Mouse (Mus musculus): Measurements from ENCODE around the gene Olfr1317.

Gene Olfr1317

DNA sequence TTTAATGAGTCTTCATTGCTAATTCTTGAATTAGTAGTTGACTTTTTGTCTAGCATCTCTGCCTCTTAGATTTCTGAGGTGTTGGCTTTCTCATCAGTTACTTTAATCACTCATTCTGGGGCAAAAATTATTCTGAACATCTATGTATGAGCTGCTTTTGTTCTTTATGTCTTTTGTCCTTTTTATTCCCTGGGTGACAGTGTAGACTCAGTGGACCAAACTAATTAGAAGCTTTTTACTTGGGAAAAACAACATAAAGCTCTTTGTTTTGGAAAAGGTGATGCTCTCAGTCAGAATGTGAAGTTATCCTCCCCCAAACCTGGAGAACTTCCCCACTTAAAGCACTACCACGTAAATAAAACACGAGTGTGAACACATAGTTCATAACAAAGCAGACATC lies at the start of gene Olfr1317:
Olfr1317 (plus strand) TSS at position 301 of the 400 bp plus-strand sequence.
- no peak for DNase-seq (ENCODE audit: low spot score)

DNA sequence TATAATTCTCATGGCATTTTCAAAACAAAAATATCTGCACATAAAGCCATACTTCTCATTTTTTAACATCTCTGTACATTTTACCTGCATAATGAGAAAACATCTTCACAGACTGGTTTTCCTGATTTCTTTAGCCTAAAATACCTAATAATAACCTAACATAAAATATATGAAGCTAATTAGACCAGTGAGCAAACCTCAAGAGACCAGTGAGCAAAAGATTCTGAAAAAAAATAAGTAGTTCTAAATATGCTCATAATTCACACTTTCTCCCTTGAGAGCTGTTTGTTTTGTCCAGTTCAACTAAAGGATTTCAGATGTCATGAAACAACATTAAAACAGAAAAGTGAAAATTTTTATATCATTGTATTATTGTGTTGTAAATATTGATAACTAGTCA lies 43.4 kb upstream of the Olfr1317 start, which contains the start of gene Olfr1314:
Olfr1314 (minus strand) TSS at position 101 of the 400 bp plus-strand sequence.
- DNase-seq (ENCODE audit: low spot score) = no peak

DNA sequence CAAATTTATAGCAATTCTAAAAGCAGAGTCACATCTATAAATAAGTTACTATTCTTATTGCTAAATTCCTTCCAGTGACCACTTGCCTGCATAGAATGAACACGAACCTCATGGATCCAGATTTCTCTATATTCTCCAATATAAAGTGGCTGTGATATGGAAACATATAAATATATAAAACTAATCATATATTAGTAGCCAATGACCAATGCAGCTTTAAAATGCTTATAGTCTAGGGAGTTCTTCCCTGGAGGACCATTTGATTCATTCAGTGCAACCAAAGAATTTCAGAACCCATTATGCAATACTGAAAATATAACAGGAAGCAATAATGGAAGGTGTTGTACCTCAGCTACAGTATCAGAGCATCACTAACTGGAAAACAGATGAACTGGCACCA lies 24.8 kb upstream of the Olfr1317 start, which contains the start of gene Olfr1315-ps1:
Olfr1315-ps1 (minus strand) TSS at position 101 of the 400 bp plus-strand sequence.
- DNase-seq (ENCODE audit: low spot score) = no peak

DNA sequence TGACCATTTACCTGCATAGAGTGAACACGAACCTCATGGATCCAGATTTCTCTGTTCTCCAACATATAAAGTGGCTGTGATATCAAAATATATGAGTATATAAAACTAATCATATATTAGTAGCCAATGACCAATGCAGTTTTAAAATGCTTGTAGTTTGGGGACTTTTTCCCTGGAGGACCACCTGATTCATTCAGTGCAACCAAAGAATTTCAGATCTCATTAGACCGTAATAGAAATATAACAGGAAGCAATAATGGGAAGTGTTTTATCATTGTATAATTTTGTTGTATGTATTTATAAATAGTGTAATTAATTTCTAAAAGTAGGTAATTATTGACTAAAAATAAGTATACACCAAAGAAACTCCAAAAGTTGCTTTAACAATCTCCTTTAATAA lies 5.3 kb upstream of the Olfr1317 start, which contains the start of gene Olfr1316:
Olfr1316 (minus strand) TSS at position 101 of the 400 bp plus-strand sequence.
- DNase-seq (ENCODE audit: low spot score) = no peak

DNA sequence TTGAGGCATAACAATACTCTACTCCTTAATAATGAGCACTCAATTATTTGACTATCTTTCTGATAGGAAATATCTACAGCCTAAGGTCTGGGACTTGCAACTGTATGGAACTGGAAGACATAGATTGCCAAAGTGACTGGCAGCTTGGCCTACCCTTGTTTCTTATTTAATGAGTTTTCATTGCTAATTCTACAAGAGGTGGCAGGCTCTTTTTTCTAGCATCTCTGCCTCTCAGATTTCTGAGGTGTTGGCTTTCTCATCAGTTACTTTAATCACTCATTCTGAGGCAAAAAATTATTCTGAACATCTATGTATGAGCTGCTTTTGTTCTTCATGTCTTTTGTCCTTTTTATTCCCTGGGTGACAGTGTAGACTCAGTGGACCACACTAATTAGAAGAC lies 13.8 kb downstream of the Olfr1317 start, which contains the start of gene Olfr1318:
Olfr1318 (plus strand) TSS at position 301 of the 400 bp plus-strand sequence.
- no peak for DNase-seq (ENCODE audit: low spot score)

All from adipocyte (in vitro differentiated cells).